Mouse (Mus musculus) ES-Bruce4 (cell line): ENCODE measurements around the gene Tmem184b.

Source experiments
- CTCF ChIP-seq: IDR thresholded peaks from one replicate; pipeline ENCODE4 v1.8.1; 2011; ENCODE audit warnings: low read depth, low read length
- EP300 ChIP-seq: IDR thresholded peaks from 2 replicates; pipeline ENCODE4 v1.6.1; 2011; ENCODE audit warnings: low read depth, low read length; ENCODE audit not compliant: insufficient read depth
- POLR2A ChIP-seq: IDR thresholded peaks from one replicate; pipeline ENCODE4 v1.8.1; 2011; ENCODE audit warnings: low read length; ENCODE audit not compliant: insufficient read depth

DNA sequence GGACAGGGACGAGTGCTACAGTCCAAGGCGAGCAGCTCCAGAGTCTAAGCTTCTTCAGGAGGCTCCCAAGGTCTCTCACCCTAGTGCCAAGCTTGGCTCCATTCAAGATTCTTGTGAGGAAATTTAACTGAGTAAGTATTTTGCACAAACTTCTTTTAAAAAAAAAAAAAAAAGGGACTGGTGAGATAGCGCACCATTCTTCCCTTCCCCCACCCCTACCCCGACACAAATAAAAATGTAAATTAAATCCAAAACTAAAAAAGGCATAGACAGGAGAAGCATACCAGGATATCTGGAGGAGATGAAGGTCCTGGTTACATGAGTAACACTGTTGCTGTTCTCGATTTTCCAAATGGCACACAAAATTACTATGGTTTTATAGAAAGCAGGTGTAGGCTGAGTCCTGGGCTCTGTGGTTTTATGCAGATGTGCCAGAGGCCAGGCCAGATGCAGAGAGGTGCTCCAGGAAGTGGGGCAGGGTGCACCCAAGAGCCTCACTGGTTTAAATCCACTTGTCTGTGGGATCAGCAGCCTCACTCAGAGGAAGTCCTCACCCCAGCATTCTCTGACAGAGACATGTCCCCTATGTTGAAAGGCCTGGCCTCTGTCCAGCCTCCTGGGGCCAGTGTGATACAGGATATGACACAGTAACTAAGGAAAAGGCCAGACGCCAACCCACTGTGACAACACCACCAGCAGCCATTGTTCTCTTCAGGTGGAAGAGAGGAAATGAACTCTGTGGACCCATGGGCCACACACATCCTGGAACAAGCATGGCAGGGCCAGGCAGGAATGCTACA lies 80.2 kb downstream of the Tmem184b start:
- TF ChIP-seq CTCF (no peak), EP300 (no peak), POLR2A (no peak)
